Comparison of ENCODE assay signal across 8 mouse cellular contexts in genomic region chr17:44188769-44189145, GRCm38 (mm10). TPM values are rescaled to one million over a fixed set of nuclear protein-coding genes. Genes with fewer than 3 reads are reported as not detected.
DNase-seq lines count a peak whose midpoint lies in the region; ATAC-seq and TF ChIP-seq lines count a peak whose summit lies in the region.

No protein-coding gene starts in this region.

- TF ChIP-seq CTCF in cerebellum, adult 2 months (IDR thresholded peaks at IDR 0.05; ENCODE audit: borderline replicate concordance, insufficient read depth, low read depth, low read length), result no peak
- TF ChIP-seq CTCF in E14TG2a.4 (conservative IDR thresholded peaks at IDR 0.05; ENCODE audit: low read length), result no peak
- TF ChIP-seq CTCF in forebrain, postnatal 0 days (IDR thresholded peaks at IDR 0.05; ENCODE audit: low read depth), result no peak

- peak overlapping the region; percentile 72 for H3K4me2 ChIP-seq in forebrain, postnatal 0 days (ENCODE audit: low read depth)
- H3K4me2 ChIP-seq in intestine, embryonic 14.5 days (ENCODE audit: low read length), result peak overlapping the region; percentile 56
- H3K4me2 ChIP-seq in stomach, embryonic 14.5 days (replicated peaks; ENCODE audit: low read depth, low read length), result peak overlapping the region; percentile 88

- no peak for ATAC-seq in forebrain, postnatal 0 days
- ATAC-seq in intestine, embryonic 14.5 days (replicated peaks; ENCODE audit: low FRiP score, low TSS enrichment, low read depth), result no peak
- no peak for ATAC-seq in stomach, embryonic 14.5 days (ENCODE audit: insufficient number of reproducible peaks, insufficient read depth, low FRiP score, low read depth)

- no peaks in the 10 kb centered on the region; the same call in 1 of the 2 replicates for H3K27me3 ChIP-seq in cerebellum, adult 2 months (ENCODE audit: control insufficient read depth, insufficient read depth, low read length)
- peaks cover 36% of the 10 kb centered on the region for H3K27me3 ChIP-seq in E14TG2a.4 (ENCODE audit: insufficient read depth, low read length)
- peaks cover 8% of the 10 kb centered on the region; the same call in 1 of the 2 replicates for H3K27me3 ChIP-seq in forebrain, postnatal 0 days (ENCODE audit: insufficient read depth, low read length)
- peaks cover 24% of the 10 kb centered on the region for H3K27me3 ChIP-seq in intestine, embryonic 14.5 days (replicated peaks; ENCODE audit: control insufficient read depth, insufficient read depth, low read length)
- 0 out of 2 replicates have a peak, but pooled peaks cover 6% of the 10 kb centered on the region for H3K27me3 ChIP-seq in stomach, embryonic 14.5 days (ENCODE audit: control insufficient read depth, insufficient read depth, low read length)

- DNase-seq in cerebellum, adult 2 months, result no peak
- no peak for DNase-seq in cerebellum, adult 8-10 months
- DNase-seq in forebrain, postnatal 0 days, result no peak
- DNase-seq in intestine, embryonic 14.5 days (ENCODE audit: low spot score), result peak; percentile 68
- DNase-seq in layer of hippocampus, adult 18-20 months (ENCODE audit: low spot score in 2 of 2), result no peak

- no peak overlapping the region; the same call in 1 of the 2 replicates for H3K9ac ChIP-seq in forebrain, postnatal 0 days
- H3K9ac ChIP-seq in intestine, embryonic 14.5 days (ENCODE audit: low read length), result no peak overlapping the region
- H3K9ac ChIP-seq in stomach, embryonic 14.5 days (replicated peaks; ENCODE audit: low read depth, low read length), result 0 out of 2 replicates have a peak overlapping the region, but pooled peaks have one; percentile 14

- no peaks in the 10 kb centered on the region for H3K4me1 ChIP-seq in cerebellum, adult 2 months (ENCODE audit: control insufficient read depth, insufficient read depth, low read length)
- peaks cover 23% of the 10 kb centered on the region for H3K4me1 ChIP-seq in E14TG2a.4 (replicated peaks; ENCODE audit: low read depth, low read length)
- peaks cover 8% of the 10 kb centered on the region; the same call in 1 of the 2 replicates for H3K4me1 ChIP-seq in forebrain, postnatal 0 days (ENCODE audit: insufficient read depth)
- peaks cover 6% of the 10 kb centered on the region; the same call in 1 of the 2 replicates for H3K4me1 ChIP-seq in intestine, embryonic 14.5 days (replicated peaks; ENCODE audit: control insufficient read depth, insufficient read depth, low read length)
- H3K4me1 ChIP-seq in stomach, embryonic 14.5 days (ENCODE audit: control insufficient read depth, insufficient read depth, low read length), result no peaks in the 10 kb centered on the region

- no peaks in the 10 kb centered on the region for H3K79me2 ChIP-seq in macrophage (ENCODE audit: inconsistent target)

- no peaks in the 10 kb centered on the region for H3K9me3 ChIP-seq in E14TG2a.4 (ENCODE audit: low read length)
- H3K9me3 ChIP-seq in forebrain, postnatal 0 days (ENCODE audit: low read length), result no peaks in the 10 kb centered on the region
- H3K9me3 ChIP-seq in intestine, embryonic 14.5 days (ENCODE audit: control insufficient read depth, low read length), result no peaks in the 10 kb centered on the region
- H3K9me3 ChIP-seq in stomach, embryonic 14.5 days (ENCODE audit: control insufficient read depth, low read depth, low read length), result no peaks in the 10 kb centered on the region

- peak overlapping the region; percentile 2 for H3K4me3 ChIP-seq in cerebellum, adult 2 months (replicated peaks; ENCODE audit: insufficient read depth, low read depth, low read length)
- peak overlapping the region; percentile 71 for H3K4me3 ChIP-seq in E14TG2a.4 (replicated peaks; ENCODE audit: low read length)
- H3K4me3 ChIP-seq in forebrain, postnatal 0 days (ENCODE audit: low read depth, low read length), result peak overlapping the region; percentile 34
- peak overlapping the region; percentile 31 for H3K4me3 ChIP-seq in intestine, embryonic 14.5 days (ENCODE audit: low read depth, low read length)
- H3K4me3 ChIP-seq in macrophage (ENCODE audit: inconsistent target), result peak overlapping the region; percentile 3; the same call in 1 of the 2 replicates
- peak overlapping the region; percentile 42 for H3K4me3 ChIP-seq in stomach, embryonic 14.5 days (ENCODE audit: low read depth, low read length)

- H3K36me3 ChIP-seq in E14TG2a.4 (ENCODE audit: insufficient read depth, low read length) (no peaks in the 10 kb centered on the region), macrophage (ENCODE audit: inconsistent target) (no peaks in the 10 kb centered on the region)
- H3K36me3 ChIP-seq in forebrain, postnatal 0 days (ENCODE audit: insufficient read depth), result no peaks in the 10 kb centered on the region
- H3K36me3 ChIP-seq in intestine, embryonic 14.5 days (ENCODE audit: control insufficient read depth, insufficient read depth, low read length), result no peaks in the 10 kb centered on the region
- H3K36me3 ChIP-seq in stomach, embryonic 14.5 days (ENCODE audit: control insufficient read depth, insufficient read depth, low read length), result no peaks in the 10 kb centered on the region

- under 1% methylated on average over 24 of the region's 24 CpGs for WGBS in cerebellum, adult 2 months
- WGBS in forebrain, postnatal 0 days, result under 1% methylated on average over 24 of the region's 24 CpGs
- WGBS in intestine, embryonic 14.5 days, result under 1% methylated on average over 24 of the region's 24 CpGs
- WGBS in macrophage (ENCODE audit: missing documents), result 3% methylated on average over 22 of the region's 24 CpGs
- WGBS in stomach, embryonic 14.5 days, result 0% methylated on average over 24 of the region's 24 CpGs

- H3K27ac ChIP-seq in cerebellum, adult 2 months (ENCODE audit: insufficient read depth, low read length), result no peak overlapping the region
- H3K27ac ChIP-seq in forebrain, postnatal 0 days (ENCODE audit: low read depth, low read length), result no peak overlapping the region
- no peak overlapping the region for H3K27ac ChIP-seq in intestine, embryonic 14.5 days (ENCODE audit: low read depth)
- H3K27ac ChIP-seq in macrophage, result no peak overlapping the region
- no peak overlapping the region for H3K27ac ChIP-seq in stomach, embryonic 14.5 days (ENCODE audit: low read length)

- TF ChIP-seq POLR2A in cerebellum, adult 2 months (IDR thresholded peaks at IDR 0.05; ENCODE audit: borderline replicate concordance, insufficient read depth, low read length), result no peak

RNA-seq across cellular contexts. Expression of gene Clic5, which starts 0.4 kb away (rescaled TPM):
- polyA plus RNA-seq in cerebellum, adult 2 months (2012; rRNA removed), result 2.3 and 2.7 TPM in 2 replicates
- 1.00 and 1.4 TPM in 2 replicates for total RNA-seq in forebrain, postnatal 0 days (2014; rRNA removed)
- polyA plus RNA-seq in forebrain, postnatal 0 days (2015; fragmentation: Nextera tagmentation; extraction: Ambion mirVana), result 0.25 and 0.35 TPM in 2 replicates
- 9.7 and 10.5 TPM in 2 replicates for polyA plus RNA-seq in intestine, embryonic 14.5 days (2014; fragmentation: Nextera tagmentation; extraction: Ambion mirVana)
- 1 to 10 TPM in 13 of 26 experiments, under 1 TPM in 10, not detected in 3; 0.12 to 9.8 (median 2.1) TPM for total RNA-seq in macrophage (2018; cell fraction: chromatin; rRNA removed)
- 10 to 100 TPM in 12 of 26 experiments, 1 to 10 TPM in 1, under 1 TPM in 13; 0.41 to 32.3 (median 4.8) TPM for total RNA-seq in macrophage (2018; cell fraction: cytosol; rRNA removed)
- total RNA-seq in macrophage (2018; cell fraction: nucleus; rRNA removed), result 10 to 100 TPM in 11 of 26 experiments, 1 to 10 TPM in 2, under 1 TPM in 13; 0.23 to 27.6 (median 4.2) TPM
- polyA plus RNA-seq in macrophage (2018), result 0.14 to 0.87 TPM (median 0.23 TPM) in 3 replicates
- 0.59 and 1.4 TPM in 2 replicates for polyA plus RNA-seq in stomach, embryonic 14.5 days (2014; fragmentation: Nextera tagmentation; extraction: Ambion mirVana)
- 1 to 10 TPM; 4.2 to 4.3 TPM for total RNA-seq in layer of hippocampus, adult 18-20 months (2021)

Comparison
In these comparisons a context has a peak if more than half of its experiments do, and no peak if none do; other contexts are left out.
1. H3K4me3 ChIP-seq: peak in every context shown above with its lines; median percentile 71 in E14TG2a.4; 42 in stomach, embryonic 14.5 days; 34 in forebrain, postnatal 0 days; 31 in intestine, embryonic 14.5 days; 3 in macrophage; 2 in cerebellum, adult 2 months.